Mouse (Mus musculus) MEL (cell line): ENCODE data around the gene Plxdc2. TPM values are rescaled to one million over a fixed set of nuclear protein-coding genes. Genes with fewer than 3 reads are reported as not detected.

Source experiments
- DNase-seq: peaks from one replicate; pipeline ENCODE4 v3.0.0; 2011; ENCODE audit warnings: low read depth, low spot score
- H3K27ac ChIP-seq: 2 replicates; pipeline ENCODE4 v1.5.1; 2012; ENCODE audit warnings: low read depth, mild to moderate bottlenecking, control low read depth, low read length, moderate library complexity; ENCODE audit not compliant: control insufficient read depth
- H3K27me3 ChIP-seq, 2 experiments: fragments of 150-350 bp in 1 of 2; sonication (generic) in 1 of 2; 2 replicates each; pipeline ENCODE4 v1.6.1; 2012; ENCODE audit warnings: low read length in 2 of 2, mild to moderate bottlenecking in 2 of 2, improper control_type of control experiment in 1 of 2, moderate library complexity in 1 of 2; ENCODE audit not compliant: insufficient read depth in 2 of 2, control insufficient read depth in 1 of 2
- H3K36me3 ChIP-seq, 2 experiments: 2 replicates each; pipeline ENCODE4 v1.6.1; 2012 to 2014; ENCODE audit warnings: low read length in 2 of 2, improper control_type of control experiment in 1 of 2, inconsistent platforms in 1 of 2, mild to moderate bottlenecking in 1 of 2; ENCODE audit not compliant: insufficient read depth in 2 of 2, control insufficient read depth in 1 of 2
- H3K4me1 ChIP-seq, 2 experiments: fragments of 150-350 bp in 1 of 2; sonication (generic) in 1 of 2; 2 replicates each; pipeline ENCODE4 v1.6.1; 2012; ENCODE audit warnings: low read length in 2 of 2, improper control_type of control experiment in 1 of 2, mild to moderate bottlenecking in 1 of 2; ENCODE audit not compliant: insufficient read depth in 2 of 2, control insufficient read depth in 1 of 2
- H3K4me3 ChIP-seq, 2 experiments: fragments of 150-350 bp in 1 of 2; sonication (generic) in 1 of 2; 2 replicates each; pipeline ENCODE4 v1.5.1; 2012; ENCODE audit warnings: low read depth in 2 of 2, low read length in 2 of 2, mild to moderate bottlenecking in 2 of 2, moderate library complexity in 2 of 2, control low read depth in 1 of 2, improper control_type of control experiment in 1 of 2; ENCODE audit not compliant: control insufficient read depth in 1 of 2, insufficient read depth in 1 of 2
- H3K79me2 ChIP-seq: 2 replicates; pipeline ENCODE4 v1.6.1; 2012; ENCODE audit warnings: mild to moderate bottlenecking, low read length, moderate library complexity; ENCODE audit not compliant: control insufficient read depth, poor library complexity, insufficient read depth
- H3K9ac ChIP-seq: 2 replicates; pipeline ENCODE4 v1.6.1; 2012; ENCODE audit warnings: low read depth, mild to moderate bottlenecking, control low read depth, low read length, moderate library complexity; ENCODE audit not compliant: control insufficient read depth, poor library complexity, severe bottlenecking
- H3K9me3 ChIP-seq: fragments of 150-350 bp; sonication (generic); replicated peaks from 2 replicates; pipeline ENCODE4 v1.6.1; 2012; ENCODE audit warnings: mild to moderate bottlenecking, low read length, improper control_type of control experiment, moderate library complexity; ENCODE audit not compliant: insufficient read depth
- BHLHE40 ChIP-seq: IDR thresholded peaks from 2 replicates; pipeline ENCODE4 v1.6.1; 2012; ENCODE audit warnings: low read depth, mild to moderate bottlenecking, inconsistent platforms, low read length, improper control_type of control experiment, borderline replicate concordance
- CHD1 ChIP-seq: IDR thresholded peaks from 2 replicates; pipeline ENCODE4 v1.6.1; 2012; ENCODE audit warnings: low read depth, mild to moderate bottlenecking, inconsistent platforms, low read length, improper control_type of control experiment
- CHD2 ChIP-seq: IDR thresholded peaks from 2 replicates; pipeline ENCODE4 v1.6.1; 2011; ENCODE audit warnings: low read length, improper control_type of control experiment
- CTCF ChIP-seq, 3 experiments: IDR thresholded peaks in 2 of 3; conservative IDR thresholded peaks in 1 of 3; 2 replicates each; pipeline ENCODE4 v1.5.1; 2011 to 2012; ENCODE audit warnings: low read length in 3 of 3, low read depth in 2 of 3, mild to moderate bottlenecking in 2 of 3, improper control_type of control experiment in 1 of 3, inconsistent platforms in 1 of 3, mixed read lengths in 1 of 3, moderate library complexity in 1 of 3; ENCODE audit not compliant: control insufficient read depth in 1 of 3, insufficient read depth in 1 of 3, poor library complexity in 1 of 3, severe bottlenecking in 1 of 3
- E2F4 ChIP-seq: IDR thresholded peaks from 2 replicates; pipeline ENCODE4 v1.6.1; 2011; ENCODE audit warnings: low read depth, low read length, improper control_type of control experiment, borderline replicate concordance
- ELF1 ChIP-seq: IDR thresholded peaks from 2 replicates; pipeline ENCODE4 v1.6.1; 2014; ENCODE audit warnings: low read depth, mild to moderate bottlenecking, inconsistent platforms, low read length, improper control_type of control experiment, moderate library complexity
- EP300 ChIP-seq, 2 experiments: IDR thresholded peaks; 2 replicates each; pipeline ENCODE4 v1.6.1; 2011; ENCODE audit warnings: improper control_type of control experiment in 2 of 2, low read length in 2 of 2, low read depth in 1 of 2, mild to moderate bottlenecking in 1 of 2
- ETS1 ChIP-seq: IDR thresholded peaks from 2 replicates; pipeline ENCODE4 v1.6.1; 2012; ENCODE audit warnings: low read depth, mild to moderate bottlenecking, inconsistent platforms, low read length, improper control_type of control experiment, moderate library complexity
- GABPA ChIP-seq: IDR thresholded peaks from 2 replicates; pipeline ENCODE4 v1.6.1; 2012; ENCODE audit warnings: low read depth, mild to moderate bottlenecking, inconsistent platforms, low read length, improper control_type of control experiment, moderate library complexity
- HCFC1 ChIP-seq: IDR thresholded peaks from 2 replicates; pipeline ENCODE4 v1.6.1; 2012; ENCODE audit warnings: low read depth, mild to moderate bottlenecking, inconsistent platforms, low read length, improper control_type of control experiment, moderate library complexity
- KAT2A ChIP-seq: conservative IDR thresholded peaks from 2 replicates; pipeline ENCODE4 v1.6.1; 2012; ENCODE audit warnings: low read depth, low read length, improper control_type of control experiment, inconsistent platforms
- MAFK ChIP-seq: IDR thresholded peaks from 2 replicates; pipeline ENCODE4 v1.6.1; 2011; ENCODE audit warnings: low read depth, mild to moderate bottlenecking, low read length, improper control_type of control experiment, borderline replicate concordance
- MAX ChIP-seq: IDR thresholded peaks from 2 replicates; pipeline ENCODE4 v1.6.1; 2011; ENCODE audit warnings: low read length, improper control_type of control experiment
- MAZ ChIP-seq: IDR thresholded peaks from 2 replicates; pipeline ENCODE4 v1.6.1; 2012; ENCODE audit warnings: low read depth, mild to moderate bottlenecking, inconsistent platforms, low read length, improper control_type of control experiment
- MEF2A ChIP-seq: IDR thresholded peaks from 2 replicates; pipeline ENCODE4 v1.6.1; 2014; ENCODE audit warnings: low read depth, mild to moderate bottlenecking, inconsistent platforms, low read length, improper control_type of control experiment; ENCODE audit not compliant: poor library complexity, insufficient replicate concordance, severe bottlenecking; ENCODE audit errors: extremely low read depth
- MYB ChIP-seq: IDR thresholded peaks from 2 replicates; pipeline ENCODE4 v1.6.1; 2011; ENCODE audit warnings: mild to moderate bottlenecking, low read depth, low read length, improper control_type of control experiment
- MYC ChIP-seq: IDR thresholded peaks from 2 replicates; pipeline ENCODE4 v1.6.1; 2011; ENCODE audit warnings: low read depth, mild to moderate bottlenecking, low read length, improper control_type of control experiment, moderate library complexity
- NELFE ChIP-seq: IDR thresholded peaks from 2 replicates; pipeline ENCODE4 v1.6.1; 2011; ENCODE audit warnings: low read depth, low read length, improper control_type of control experiment
- NRF1 ChIP-seq: IDR thresholded peaks from 2 replicates; pipeline ENCODE4 v1.6.1; 2014; ENCODE audit warnings: low read depth, mild to moderate bottlenecking, inconsistent platforms, low read length, improper control_type of control experiment, moderate library complexity; ENCODE audit not compliant: poor library complexity, insufficient read depth, severe bottlenecking
- POLR2A ChIP-seq, 2 experiments: IDR thresholded peaks; 2 replicates each; pipeline ENCODE4 v1.6.1; 2011 to 2012; ENCODE audit warnings: low read length in 2 of 2, mild to moderate bottlenecking in 2 of 2, control low read depth in 1 of 2, improper control_type of control experiment in 1 of 2, low read depth in 1 of 2, moderate library complexity in 1 of 2; ENCODE audit not compliant: control insufficient read depth in 1 of 2, insufficient read depth in 1 of 2, poor library complexity in 1 of 2
- POLR2AphosphoS5 ChIP-seq: IDR thresholded peaks from 2 replicates; pipeline ENCODE4 v1.6.1; 2012; ENCODE audit warnings: low read depth, borderline replicate concordance, mild to moderate bottlenecking, inconsistent platforms, low read length, moderate library complexity, mixed read lengths
- RCOR1 ChIP-seq: IDR thresholded peaks from 2 replicates; pipeline ENCODE4 v1.6.1; 2012; ENCODE audit warnings: low read depth, mild to moderate bottlenecking, inconsistent platforms, low read length, improper control_type of control experiment
- SMC3 ChIP-seq: IDR thresholded peaks from 2 replicates; pipeline ENCODE4 v1.6.1; 2011; ENCODE audit warnings: low read depth, low read length, improper control_type of control experiment
- TCF12 ChIP-seq: IDR thresholded peaks from 2 replicates; pipeline ENCODE4 v1.6.1; 2014; ENCODE audit warnings: low read depth, mild to moderate bottlenecking, inconsistent platforms, low read length, improper control_type of control experiment, moderate library complexity
- UBTF ChIP-seq: IDR thresholded peaks from 2 replicates; pipeline ENCODE4 v1.6.1; 2012; ENCODE audit warnings: low read depth, mild to moderate bottlenecking, inconsistent platforms, low read length, improper control_type of control experiment, moderate library complexity, borderline replicate concordance; ENCODE audit not compliant: insufficient read depth
- USF1 ChIP-seq: IDR thresholded peaks from 2 replicates; pipeline ENCODE4 v1.6.1; 2014; ENCODE audit warnings: low read depth, mild to moderate bottlenecking, inconsistent platforms, low read length, improper control_type of control experiment, moderate library complexity
- USF2 ChIP-seq, 2 experiments: IDR thresholded peaks; 2 replicates each; pipeline ENCODE4 v1.6.1; 2011 to 2012; ENCODE audit warnings: improper control_type of control experiment in 2 of 2, low read length in 2 of 2, borderline replicate concordance in 1 of 2, inconsistent platforms in 1 of 2, low read depth in 1 of 2, mild to moderate bottlenecking in 1 of 2; ENCODE audit not compliant: insufficient read depth in 1 of 2
- ZC3H11A ChIP-seq: IDR thresholded peaks from 2 replicates; pipeline ENCODE4 v1.6.1; 2012; ENCODE audit warnings: low read depth, mild to moderate bottlenecking, inconsistent platforms, low read length, improper control_type of control experiment
- ZMIZ1 ChIP-seq: IDR thresholded peaks from 2 replicates; pipeline ENCODE4 v1.6.1; 2012; ENCODE audit warnings: low read depth, mild to moderate bottlenecking, inconsistent platforms, low read length, improper control_type of control experiment, moderate library complexity
- ZNF384 ChIP-seq: IDR thresholded peaks from 2 replicates; pipeline ENCODE4 v1.6.1; 2012; ENCODE audit warnings: low read depth, mild to moderate bottlenecking, inconsistent platforms, low read length, improper control_type of control experiment
- polyA plus RNA-seq, 2 experiments: library from polyadenylated mRNA; stranded (reverse) in 1 of 2; unstranded in 1 of 2; fragments of >175 nt in 1 of 2; fragments of >200 nt in 1 of 2; gene quantifications; 2 replicates each; pipeline versions ENCODE4 v1.2.1 to v1.2.4; 2012; ENCODE audit warnings: low replicate concordance in 2 of 2, low read depth in 1 of 2; ENCODE audit not compliant: insufficient read length in 2 of 2, insufficient read depth in 1 of 2, missing spikeins in 1 of 2
- total RNA-seq: library from RNA; depleted of rRNA; stranded (reverse); fragments of 300-350 nt; gene quantifications from 2 replicates; pipeline ENCODE4 v1.2.3, GENCODE M21; 2012

The Plxdc2 gene
- total and polyA plus RNA-seq, 3 experiments = not detected

- Histone ChIP-seq H3K4me1 (peaks cover 11 to 20% of the 10 kb centered on the region in 2 experiments), H3K27ac (peak overlapping the region; percentile 52; the same call in 1 of the 2 replicates), H3K27me3 (no peaks in the 10 kb centered on the region), H3K4me3 (no peak overlapping the region), H3K9me3 (no peaks in the 10 kb centered on the region), H3K9ac (no peak overlapping the region), H3K79me2 (no peaks in the 10 kb centered on the region), H3K36me3 (peaks cover 0 to 29% of the 10 kb centered on the region in 2 experiments; a peak in 2 of 4 replicates)
- DNase-seq = peak; percentile 36
- TF ChIP-seq MAFK (no peak), NRF1 (no peak), TCF12 (no peak), RCOR1 (no peak), CTCF (IDR thresholded peaks at IDR 0.05 in 2 of 3, conservative IDR thresholded peaks at IDR 0.05 in 1 of 3; ENCODE audit: control insufficient read depth in 1 of 3, insufficient read depth in 1 of 3, low read depth in 2 of 3, low read length in 3 of 3, poor library complexity in 1 of 3, severe bottlenecking in 1 of 3) (no peak), MYC (no peak), SMC3 (no peak), NELFE (no peak), ETS1 (no peak), MAZ (no peak), ELF1 (no peak), BHLHE40 (no peak), USF2 (IDR thresholded peaks at IDR 0.05; ENCODE audit: borderline replicate concordance in 1 of 2, insufficient read depth in 1 of 2, low read depth in 1 of 2, low read length in 2 of 2) (no peak), KAT2A (no peak), GABPA (no peak), MYB (no peak), UBTF (no peak), ZC3H11A (no peak), CHD2 (no peak)
Observed at GRCm38 (mm10) chr2:16365830-16366401, 9.8 kb downstream of the Plxdc2 start.

DNA sequence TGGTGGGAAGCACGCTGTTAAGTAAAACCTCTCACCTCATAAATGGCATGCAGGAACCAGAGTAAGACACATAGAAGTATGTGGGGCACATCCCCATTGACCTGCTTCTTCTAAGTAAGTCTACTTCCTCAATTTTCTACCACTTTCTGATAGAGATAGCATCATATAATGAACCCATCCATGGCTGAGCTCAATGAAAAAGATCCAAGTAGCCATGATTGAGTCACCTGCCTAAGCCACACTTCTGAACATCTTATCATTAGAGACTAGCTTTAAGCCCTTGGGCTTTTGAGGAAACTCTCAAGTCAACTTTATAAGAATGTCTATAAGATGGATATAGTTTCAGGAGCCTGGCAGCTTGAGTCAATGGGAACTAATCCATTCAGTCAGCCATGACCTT lies 14.3 kb downstream of the Plxdc2 start:
- H3K4me1 ChIP-seq = peaks cover 13 to 24% of the 10 kb centered on the region in 2 experiments
- H3K27me3 ChIP-seq = no peaks in the 10 kb centered on the region
- H3K4me3 ChIP-seq = no peak overlapping the region
- H3K79me2 ChIP-seq = no peaks in the 10 kb centered on the region
- peaks cover 0 to 24% of the 10 kb centered on the region in 2 experiments; a peak in 2 of 4 replicates for H3K36me3 ChIP-seq
- DNase-seq = peak; percentile 75
- H3K27ac ChIP-seq = peak overlapping the region; percentile 56; the same call in 1 of the 2 replicates
- H3K9ac ChIP-seq = no peak overlapping the region
- H3K9me3 ChIP-seq = no peaks in the 10 kb centered on the region
- TF ChIP-seq HCFC1 (no peak), GABPA (no peak), RCOR1 (0 out of 2 replicates have a peak, but pooled peaks have one; percentile 7), MAX (no peak), BHLHE40 (peak; percentile 59; the same call in 1 of the 2 replicates), POLR2A (IDR thresholded peaks at IDR 0.05; ENCODE audit: control insufficient read depth in 1 of 2, insufficient read depth in 1 of 2, low read depth in 1 of 2, low read length in 2 of 2, poor library complexity in 1 of 2) (no peak), POLR2AphosphoS5 (no peak), USF1 (no peak), MYB (no peak), CHD1 (no peak), EP300 (IDR thresholded peaks at IDR 0.05; ENCODE audit: low read depth in 1 of 2, low read length in 2 of 2) (no peak), ZNF384 (no peak), MAZ (no peak), ELF1 (no peak), E2F4 (no peak), MEF2A (no peak), NELFE (no peak), ZMIZ1 (no peak), ETS1 (0 out of 2 replicates have a peak, but pooled peaks have one; percentile 31), CHD2 (no peak)
